Mouse (Mus musculus) spleen, postnatal 14 days (tissue): ENCODE data around the gene Rps12.
"Not testable (repeated sequence)": the region's sequence is repeated elsewhere in the genome, so short reads cannot be mapped to it uniquely, and the experiment has no call there.

ENCODE experiments used
- DNase-seq, 2 experiments: peaks; one replicate each; pipeline ENCODE4 v3.0.0; 2021 to 2022; ENCODE audit warnings: low spot score in 2 of 2

The Rps12 gene

DNA sequence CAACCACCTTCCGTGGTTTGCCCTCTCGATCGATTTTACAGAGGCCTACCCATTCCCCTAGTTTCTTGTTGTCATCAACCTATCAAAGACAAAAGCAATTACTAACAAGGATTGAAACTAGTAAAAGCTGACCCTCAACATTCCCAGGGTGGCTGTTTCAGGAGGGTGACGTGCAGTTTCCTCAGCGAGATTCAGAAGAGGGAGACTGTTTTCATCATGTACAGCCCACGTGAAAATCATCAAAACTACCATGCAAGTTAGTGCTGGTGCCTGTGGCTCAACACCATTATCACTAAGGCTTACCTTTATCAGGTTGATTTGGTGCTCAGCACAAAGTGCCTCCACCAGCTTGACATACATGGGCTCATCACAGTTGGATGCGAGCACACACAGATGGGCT lies 1.5 kb downstream of the Rps12 start:
- DNase-seq: not testable (repeated sequence)

DNA sequence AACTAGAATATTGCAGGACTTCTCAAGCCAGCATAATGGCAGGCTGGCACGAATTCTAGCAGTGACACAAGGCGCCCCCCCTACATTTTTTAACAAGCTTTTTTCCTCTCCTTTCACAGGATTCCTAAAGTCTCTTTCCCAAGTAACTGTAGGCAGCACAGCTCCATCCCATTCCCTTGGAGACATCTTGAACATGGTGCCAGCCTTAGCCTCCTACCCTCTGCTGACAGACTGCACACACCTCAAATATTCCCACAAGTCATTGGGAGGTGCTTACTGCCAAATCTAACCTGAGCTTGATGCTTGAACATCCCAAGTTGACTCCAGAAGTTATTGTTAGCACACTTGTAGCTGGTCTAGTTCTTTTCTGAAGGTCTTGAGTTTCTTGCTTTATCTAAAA lies 3.0 kb downstream of the Rps12 start:
- no peak for DNase-seq

DNA sequence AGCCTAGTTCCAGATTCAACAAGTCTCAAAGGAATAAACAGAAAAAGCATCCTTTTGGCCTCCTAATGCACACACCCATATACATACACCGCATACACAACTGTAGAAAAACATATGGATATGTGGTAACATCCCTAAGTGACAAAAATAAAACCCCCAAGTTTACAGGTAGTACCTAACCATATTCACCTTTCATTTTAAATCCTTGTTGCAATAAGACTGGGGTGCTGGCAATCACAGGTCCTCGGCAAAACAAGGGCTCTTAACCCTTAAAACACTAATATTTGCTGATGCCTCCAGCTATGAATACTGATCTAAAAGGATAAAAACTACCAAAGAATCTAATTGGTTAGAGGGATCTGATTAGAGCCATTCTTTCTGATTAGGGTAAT lies 3.6 kb downstream of the Rps12 start:
- DNase-seq: no peak

DNA sequence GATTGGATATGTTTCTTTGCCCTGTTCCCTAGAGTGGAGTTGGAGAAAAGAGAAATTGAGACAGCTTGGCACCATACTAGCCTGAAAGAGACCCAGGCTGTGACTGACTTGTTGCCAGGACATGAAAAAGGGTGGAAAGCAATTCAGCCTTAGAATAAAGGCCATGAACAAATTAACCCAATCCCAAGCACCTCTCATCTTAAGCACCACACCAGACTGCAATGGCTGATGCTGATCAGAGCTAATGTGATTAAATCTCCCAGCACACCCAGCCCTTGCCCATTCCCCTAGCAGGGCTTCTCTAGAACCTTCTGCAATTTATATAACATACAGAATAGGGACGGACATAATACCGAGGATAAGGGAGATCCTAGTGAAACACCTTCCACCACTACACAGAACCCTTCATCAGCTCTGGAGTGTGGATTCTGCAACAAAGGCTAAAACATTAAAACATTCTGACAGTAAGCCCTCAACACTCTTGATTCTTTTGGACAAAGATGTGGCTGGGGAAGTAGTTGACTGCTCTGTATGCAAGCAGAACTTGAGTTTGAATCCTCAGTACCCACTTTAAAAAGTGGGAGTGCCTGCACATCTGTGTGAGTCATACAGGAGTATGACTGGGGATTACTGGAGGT lies 4.1 kb downstream of the Rps12 start:
- DNase-seq: no peak

DNA sequence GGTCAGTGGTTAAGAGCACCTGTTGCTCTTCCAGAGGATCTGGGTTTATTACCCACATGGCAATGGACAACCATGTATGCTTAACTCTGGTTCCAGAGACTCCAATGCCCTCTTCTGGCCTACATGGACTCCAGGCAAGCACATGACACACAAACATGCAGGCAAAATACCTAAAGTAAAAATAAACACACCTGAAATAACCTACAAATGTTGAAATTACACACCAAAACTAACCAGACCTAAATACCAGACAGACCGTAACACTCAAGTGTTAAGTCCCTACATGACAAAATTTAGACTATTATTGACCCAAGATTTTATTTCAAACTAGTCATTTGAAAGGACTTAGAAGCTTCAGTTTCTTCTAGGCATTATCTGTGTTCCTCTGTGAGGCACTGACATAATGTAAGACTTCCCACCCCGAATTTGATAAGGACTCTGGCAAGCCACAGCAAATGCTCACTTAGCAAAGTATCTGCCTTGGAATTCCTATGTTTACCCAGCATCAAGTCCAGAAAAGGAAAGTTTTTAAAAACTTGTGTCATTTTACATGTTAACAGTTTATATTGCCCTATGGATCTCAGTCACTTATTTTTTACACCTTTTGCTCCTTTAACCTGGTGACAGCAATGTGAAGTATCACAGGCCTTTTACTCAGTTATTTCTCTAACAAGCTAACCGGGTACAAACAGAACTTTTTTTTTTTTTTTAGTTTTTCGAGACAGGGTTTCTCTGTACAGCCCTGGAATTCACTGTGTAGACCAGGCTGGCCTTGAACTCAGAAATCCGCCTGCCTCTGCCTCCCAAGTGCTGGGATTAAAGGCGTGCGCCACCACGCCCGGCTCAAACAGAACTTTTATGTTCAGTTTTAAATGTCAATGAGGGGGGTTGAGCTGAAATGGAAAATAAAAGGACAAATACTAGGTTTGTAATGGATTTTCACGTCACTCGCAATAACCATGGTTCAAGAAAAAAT lies 5.0 kb downstream of the Rps12 start:
- no peak for DNase-seq

DNA sequence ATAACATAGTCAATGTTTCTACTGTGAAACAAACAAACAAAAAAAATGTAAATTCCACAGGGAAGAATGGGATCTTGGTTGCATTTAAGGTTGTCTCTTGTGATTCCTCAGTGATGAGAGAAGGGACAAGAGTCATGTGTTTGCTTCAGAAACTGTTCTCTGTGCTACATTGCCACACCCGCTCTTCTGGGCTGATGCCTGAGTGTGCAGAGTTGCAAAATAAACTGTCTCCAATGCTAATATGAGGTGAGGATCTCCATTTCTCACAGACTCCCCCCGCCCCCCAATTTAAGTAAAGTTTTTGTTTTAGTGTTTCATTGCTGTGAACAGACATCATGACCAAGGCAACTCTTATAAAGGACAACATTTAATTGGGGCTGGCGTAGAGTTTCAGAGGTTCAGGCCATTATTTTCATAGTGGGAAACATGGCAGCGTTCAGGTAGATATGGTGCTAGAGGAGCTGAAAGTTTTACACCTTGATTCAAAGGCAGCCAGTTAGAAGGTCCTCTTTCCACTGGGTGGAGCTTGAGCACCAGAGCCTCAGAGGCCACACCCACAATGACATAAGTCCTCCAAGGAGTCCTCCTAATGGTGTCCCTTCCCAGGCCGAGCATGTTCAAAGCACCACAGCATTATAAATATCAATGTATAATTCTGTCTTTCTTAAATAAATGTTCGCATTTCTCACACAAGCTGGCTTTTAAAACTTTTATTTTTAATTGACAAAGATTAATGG lies 6.4 kb downstream of the Rps12 start:
- DNase-seq: no peak

DNA sequence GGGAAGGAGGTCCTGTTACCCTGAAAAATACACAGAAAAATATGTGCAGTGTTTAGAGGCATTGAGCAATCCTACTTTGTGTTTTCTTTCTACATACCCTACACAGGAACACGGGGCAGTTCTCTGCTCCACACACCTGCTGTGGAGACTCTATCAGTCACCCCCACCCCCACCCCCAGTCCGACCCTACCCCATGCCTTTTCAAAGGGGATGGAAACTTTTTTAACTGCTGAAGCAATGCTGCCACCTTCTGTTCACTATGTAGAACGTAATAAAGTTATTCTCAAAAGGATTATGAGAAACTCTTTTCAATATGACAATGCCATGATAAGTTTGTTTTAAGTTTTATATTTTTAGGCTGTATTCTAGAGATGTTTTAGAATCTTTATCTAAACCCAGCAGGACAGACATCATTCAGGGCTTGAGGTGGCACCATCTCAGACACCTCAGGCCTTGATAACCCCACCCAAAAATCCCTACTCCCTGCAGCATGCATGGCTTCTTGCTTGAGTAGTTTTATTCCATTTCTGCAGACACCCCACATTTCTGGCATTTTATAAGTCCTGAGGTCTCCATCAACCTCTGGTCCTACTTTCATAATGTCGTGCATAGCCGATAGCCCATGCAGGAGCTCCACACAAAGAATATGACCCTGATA lies 9.7 kb downstream of the Rps12 start:
- DNase-seq: no peak

DNA sequence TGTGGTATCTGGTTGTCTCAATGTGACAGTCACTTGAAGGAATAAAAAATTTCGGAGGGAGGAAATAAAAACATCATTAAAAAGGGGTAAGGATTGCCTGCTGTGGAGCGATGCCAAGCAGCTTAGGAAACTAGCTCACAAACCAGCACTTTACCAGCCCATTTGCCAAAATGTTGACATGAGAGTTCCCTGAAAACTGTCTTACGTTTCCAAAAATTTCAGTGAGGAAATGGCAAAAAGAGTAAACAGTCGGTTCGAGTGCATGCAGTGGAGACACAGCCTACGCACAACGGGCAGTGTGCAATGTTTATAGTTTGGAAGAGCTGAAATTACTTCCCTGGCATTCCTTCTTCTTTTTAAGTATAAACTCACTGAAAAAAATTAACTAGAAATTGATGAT lies 32.9 kb downstream of the Rps12 start:
- DNase-seq: no peak
